Mouse (Mus musculus): Measurements from ENCODE around the gene Dnaic2.

- TF ChIP-seq TCF12 (IDR thresholded peaks at IDR 0.05; ENCODE audit: low read depth, low read length) (no peak), CTCF (conservative IDR thresholded peaks at IDR 0.05 in 1 of 2, IDR thresholded peaks at IDR 0.05 in 1 of 2; ENCODE audit: low read depth in 2 of 2, low read length in 2 of 2) (no peak), POLR2A (IDR thresholded peaks at IDR 0.05; ENCODE audit: low read depth, low read length) (no peak), PAX5 (IDR thresholded peaks at IDR 0.05; ENCODE audit: low read length) (no peak), POLR2AphosphoS2 (IDR thresholded peaks at IDR 0.05; ENCODE audit: low read depth, low read length) (no peak), MEF2A (IDR thresholded peaks at IDR 0.05; ENCODE audit: borderline replicate concordance, low read depth, low read length) (no peak)
Observed at GRCm38 (mm10) chr11:114769911-114770310, 42.7 kb downstream of the Dnaic2 start.
